Mouse (Mus musculus) embryonic fibroblast, embryonic 13.5 days (primary cell): ENCODE data around the gene Wnt10b.

Experiments
- CTCF ChIP-seq: IDR thresholded peaks from 2 replicates; pipeline ENCODE4 v1.5.1; 2011; ENCODE audit warnings: mild to moderate bottlenecking, control low read depth, low read length, moderate library complexity, borderline replicate concordance; ENCODE audit not compliant: insufficient read depth
- POLR2A ChIP-seq: IDR thresholded peaks from 2 replicates; pipeline ENCODE4 v1.6.1; 2011; ENCODE audit warnings: low read depth, mild to moderate bottlenecking, control low read depth, low read length, moderate library complexity

DNA sequence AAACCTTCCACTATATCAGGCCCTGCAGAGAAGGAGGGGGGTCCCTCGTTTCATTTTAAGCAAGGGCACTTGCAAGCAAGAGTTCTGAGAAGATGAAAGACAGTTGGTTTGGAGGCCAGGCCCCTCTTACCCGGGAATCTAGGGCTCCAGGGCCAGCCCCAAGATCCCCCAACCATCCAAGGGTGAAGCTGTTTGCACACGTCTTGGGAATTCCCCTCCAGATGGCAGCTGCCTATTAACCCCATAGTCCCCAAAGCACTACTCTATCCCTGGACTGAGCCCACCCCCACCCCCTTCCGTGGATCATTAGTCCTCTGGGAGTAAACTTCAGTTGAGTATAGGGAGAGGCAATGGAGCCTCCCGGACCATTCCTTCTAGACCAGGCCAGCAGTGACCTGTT, 2.4 kb downstream of the Wnt10b start:
- no peak for TF ChIP-seq CTCF
- TF ChIP-seq POLR2A = no peak
